Mouse (Mus musculus) bone marrow macrophage, adult 2 months (primary cell): ENCODE results near the gene Kif1b. TPM values are rescaled to one million over a fixed set of nuclear protein-coding genes. Genes with fewer than 3 reads are reported as not detected.

Experiments used
- H3K27ac ChIP-seq: 2 replicates; pipeline ENCODE4 v1.5.1; 2012; ENCODE audit warnings: low read depth, low read length; ENCODE audit not compliant: insufficient read depth
- H3K4me1 ChIP-seq: 2 replicates; pipeline ENCODE4 v1.6.1; 2012; ENCODE audit warnings: low read length; ENCODE audit not compliant: control insufficient read depth, insufficient read depth
- H3K4me3 ChIP-seq: 2 replicates; pipeline ENCODE4 v1.5.1; 2012; ENCODE audit warnings: mild to moderate bottlenecking, low read length, moderate library complexity; ENCODE audit not compliant: insufficient read depth
- CTCF ChIP-seq: IDR thresholded peaks from 2 replicates; pipeline ENCODE4 v1.5.1; 2012; ENCODE audit warnings: low read depth, mild to moderate bottlenecking, low read length, moderate library complexity
- POLR2A ChIP-seq: IDR thresholded peaks from 2 replicates; pipeline ENCODE4 v1.6.1; 2012; ENCODE audit warnings: mild to moderate bottlenecking, low read depth, low read length, borderline replicate concordance
- polyA plus RNA-seq: library from polyadenylated mRNA; stranded (reverse); fragments of >200 nt; gene quantifications from 2 replicates; pipeline ENCODE4 v1.2.4, GENCODE M21; 2012; ENCODE audit not compliant: missing spikeins, insufficient read depth, insufficient read length

Gene Kif1b
- polyA plus RNA-seq, 1 experiment = 26.4 TPM

DNA sequence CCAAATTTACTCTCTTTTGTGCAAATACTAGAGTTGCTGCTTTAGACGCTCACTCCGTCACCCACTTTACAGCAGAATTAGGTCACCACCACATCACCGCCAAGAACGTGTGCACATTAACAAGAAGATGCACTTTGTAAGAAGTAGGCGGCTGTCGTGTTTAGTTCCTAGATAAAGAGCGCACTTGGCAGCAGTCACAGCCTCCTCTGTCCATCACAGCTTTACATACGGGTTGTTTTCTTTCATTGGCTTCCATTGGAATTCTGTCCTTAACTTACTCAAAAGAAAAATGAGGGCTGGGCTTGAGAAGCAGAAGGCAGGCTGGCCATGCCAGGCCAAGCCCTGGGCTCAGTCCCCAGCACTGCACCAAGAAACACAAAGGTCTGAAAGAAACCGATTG is 11.6 kb upstream of the Kif1b start:
- TF ChIP-seq CTCF (no peak), POLR2A (no peak)
- Histone ChIP-seq H3K27ac (no peak overlapping the region), H3K4me3 (no peak overlapping the region), H3K4me1 (peaks cover 8% of the 10 kb centered on the region)

DNA sequence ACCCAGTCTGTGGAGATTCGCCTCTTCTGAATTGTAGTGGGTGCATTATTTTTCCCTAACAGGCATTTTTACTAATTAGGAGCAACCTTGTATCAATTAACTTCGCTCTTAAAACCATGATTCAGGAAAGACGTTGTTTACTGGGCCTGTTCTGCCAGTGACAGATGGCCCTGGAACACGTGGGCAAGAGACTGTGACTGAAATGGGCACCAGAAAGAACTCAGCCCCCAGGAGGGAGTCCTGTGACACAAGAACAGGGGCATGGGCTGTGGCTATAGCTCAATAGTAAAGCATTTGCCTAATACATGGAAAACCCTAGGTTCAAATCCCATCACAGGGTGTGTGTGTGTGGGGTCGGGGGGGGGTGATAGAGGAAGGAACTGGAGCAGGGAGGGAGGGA is 9.9 kb upstream of the Kif1b start:
- Histone ChIP-seq H3K4me1 (peaks cover 4% of the 10 kb centered on the region), H3K27ac (no peak overlapping the region), H3K4me3 (no peak overlapping the region)
- TF ChIP-seq POLR2A (no peak), CTCF (no peak)

DNA sequence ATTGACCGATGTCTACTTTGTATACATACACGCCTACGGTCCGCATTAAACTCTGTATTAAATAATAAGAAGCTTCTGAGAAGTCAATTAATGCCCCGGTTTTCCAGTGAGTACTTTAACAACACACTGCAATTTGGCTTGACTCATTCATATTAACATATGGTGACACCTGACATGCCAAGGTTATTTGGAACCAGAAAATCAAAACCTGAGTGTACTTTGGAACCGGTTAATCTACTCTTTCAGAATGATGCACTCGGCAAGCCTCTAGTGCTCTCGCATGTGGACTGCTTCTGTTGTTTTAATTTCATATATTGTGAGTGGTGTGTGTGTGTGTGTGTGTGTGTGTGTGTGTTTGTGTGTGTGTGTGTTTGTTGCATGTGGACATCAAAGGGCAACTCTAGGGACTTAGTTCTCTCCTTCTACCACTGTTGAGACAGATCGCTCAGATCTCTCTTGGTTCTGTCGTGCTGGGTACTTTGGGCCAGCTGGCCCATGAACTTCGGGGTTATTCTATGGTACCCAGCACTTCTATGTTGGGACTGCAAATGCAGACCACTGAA is 6.9 kb upstream of the Kif1b start:
- Histone ChIP-seq H3K4me1 (peaks cover 5% of the 10 kb centered on the region), H3K27ac (no peak overlapping the region), H3K4me3 (no peak overlapping the region)
- TF ChIP-seq CTCF (no peak), POLR2A (no peak)

DNA sequence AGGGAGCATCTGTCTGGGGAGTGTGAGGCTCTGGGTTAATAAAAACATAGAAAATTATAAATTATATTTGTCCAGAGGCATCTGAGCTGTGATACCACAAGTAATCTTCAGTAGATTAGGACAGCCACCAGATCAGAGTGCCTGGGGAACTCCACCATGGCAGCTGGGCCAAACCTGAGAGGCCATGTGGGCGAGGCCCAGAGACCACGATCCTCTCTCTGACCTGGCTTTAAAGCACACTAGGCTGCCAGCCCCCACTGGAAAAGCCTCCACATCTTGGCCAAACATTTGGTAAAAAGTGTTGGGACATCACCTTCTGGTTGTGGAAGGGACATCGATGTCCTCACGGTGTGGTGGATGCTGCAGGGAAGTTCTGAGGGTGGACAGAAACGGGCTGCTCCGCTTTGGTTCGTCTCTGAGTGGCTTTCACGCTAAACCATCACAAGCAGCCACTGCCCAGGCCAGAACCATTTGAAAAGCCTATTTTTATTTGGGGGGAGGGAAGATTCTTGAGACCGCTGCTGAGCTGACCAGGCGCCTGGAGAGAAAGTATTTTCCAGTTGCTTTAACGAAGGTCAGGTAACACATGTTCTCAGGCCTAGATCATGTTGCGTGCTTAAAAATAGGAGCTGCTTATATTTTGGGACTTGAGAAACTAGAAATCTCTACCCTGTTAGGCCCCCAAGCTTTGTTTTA is 6.2 kb upstream of the Kif1b start:
- TF ChIP-seq CTCF = no peak
- no peak for TF ChIP-seq POLR2A
- Histone ChIP-seq H3K4me3 (no peak overlapping the region), H3K4me1 (peaks cover 11% of the 10 kb centered on the region), H3K27ac (no peak overlapping the region)

DNA sequence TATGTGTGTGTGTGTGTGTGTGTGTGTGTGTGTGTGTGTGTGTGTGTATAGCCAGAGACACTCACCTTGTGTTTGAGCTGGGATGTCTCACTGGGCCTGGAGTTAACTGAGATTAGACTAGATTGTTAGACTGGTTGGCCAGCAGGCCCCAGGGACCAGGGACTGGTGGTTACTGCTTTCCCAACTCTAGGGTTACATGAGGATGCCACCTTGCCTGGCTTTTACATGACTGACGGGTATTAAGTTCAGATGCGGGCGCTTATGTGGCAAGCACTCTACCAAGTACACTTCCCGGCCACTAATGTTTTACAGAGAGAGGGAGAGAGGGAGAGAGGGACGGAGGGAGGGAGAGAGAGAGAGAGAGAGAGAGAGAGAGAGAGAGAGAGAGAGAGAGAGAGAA is 4.5 kb upstream of the Kif1b start:
- Histone ChIP-seq H3K4me1 (peaks cover 13% of the 10 kb centered on the region), H3K4me3 (no peak overlapping the region), H3K27ac (no peak overlapping the region)
- TF ChIP-seq POLR2A (no peak), CTCF (no peak)

DNA sequence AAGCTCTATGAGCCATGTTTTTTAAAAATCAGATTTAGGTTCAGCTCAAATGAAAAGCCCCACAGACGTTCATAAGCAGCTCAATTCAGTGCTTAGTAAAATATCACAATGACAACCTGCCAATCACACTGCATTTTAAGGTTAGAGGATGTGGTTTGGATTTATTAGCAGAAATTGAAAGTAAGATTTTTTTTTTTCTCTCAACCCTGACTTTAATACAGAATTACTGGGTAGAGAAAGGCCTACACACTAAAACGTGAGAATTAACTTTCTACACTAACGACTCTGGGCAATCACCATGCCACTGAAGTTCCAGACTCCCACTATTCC is 963 bp upstream of the Kif1b start:
- Histone ChIP-seq H3K27ac (no peak overlapping the region), H3K4me1 (peaks cover 24% of the 10 kb centered on the region), H3K4me3 (peak overlapping the region; percentile 67)

DNA sequence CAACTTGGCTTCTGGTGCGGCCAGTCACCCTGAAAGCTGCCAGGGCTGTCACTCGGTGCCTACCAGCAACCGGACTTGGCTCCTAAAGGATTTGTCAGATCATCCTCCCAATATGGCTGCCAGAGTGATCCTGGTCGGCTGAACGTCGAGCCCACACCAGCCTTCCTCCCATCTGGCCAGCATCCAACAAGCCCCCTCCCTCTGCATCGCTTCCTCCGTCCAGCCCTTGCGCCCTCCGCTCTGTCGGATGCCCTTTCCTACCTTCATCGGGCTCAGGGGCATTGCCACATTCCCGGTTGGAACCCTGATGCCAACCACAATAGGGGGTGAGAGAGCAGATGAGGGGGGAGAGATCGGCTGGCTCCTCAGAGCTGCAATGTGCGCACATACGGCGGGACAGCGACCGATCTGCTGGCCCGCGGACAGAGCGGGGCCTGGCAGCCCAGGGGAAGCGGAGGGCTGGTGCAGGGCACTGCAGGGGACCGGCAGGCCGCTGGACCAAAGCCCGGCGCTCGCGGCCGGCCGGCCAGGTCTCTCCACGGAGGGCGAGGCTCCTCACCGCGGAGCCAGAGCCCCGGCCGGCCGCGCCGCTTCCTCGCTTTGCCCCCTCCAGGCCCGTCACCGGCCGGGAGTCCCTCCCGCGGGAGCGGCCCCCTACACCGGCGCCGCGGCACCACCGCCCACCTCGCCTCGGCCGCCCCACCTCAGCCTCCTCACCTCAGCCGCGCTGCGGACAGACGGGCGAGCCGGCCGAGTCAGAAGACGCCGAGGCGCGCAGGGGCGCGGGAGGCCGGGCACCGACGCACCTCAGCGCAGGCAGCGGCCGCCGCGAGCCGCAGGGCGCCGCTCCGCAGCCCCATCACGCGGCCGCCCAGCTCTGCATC is 539 bp downstream of the Kif1b start:
- Histone ChIP-seq H3K4me1 (peaks cover 30% of the 10 kb centered on the region), H3K27ac (no peak overlapping the region), H3K4me3 (peak overlapping the region; percentile 98)
- no peak for TF ChIP-seq POLR2A
- TF ChIP-seq CTCF = no peak

More for the DNA sequence above, 963 bp upstream of the Kif1b start:
- no peak for TF ChIP-seq POLR2A
- no peak for TF ChIP-seq CTCF

DNA sequence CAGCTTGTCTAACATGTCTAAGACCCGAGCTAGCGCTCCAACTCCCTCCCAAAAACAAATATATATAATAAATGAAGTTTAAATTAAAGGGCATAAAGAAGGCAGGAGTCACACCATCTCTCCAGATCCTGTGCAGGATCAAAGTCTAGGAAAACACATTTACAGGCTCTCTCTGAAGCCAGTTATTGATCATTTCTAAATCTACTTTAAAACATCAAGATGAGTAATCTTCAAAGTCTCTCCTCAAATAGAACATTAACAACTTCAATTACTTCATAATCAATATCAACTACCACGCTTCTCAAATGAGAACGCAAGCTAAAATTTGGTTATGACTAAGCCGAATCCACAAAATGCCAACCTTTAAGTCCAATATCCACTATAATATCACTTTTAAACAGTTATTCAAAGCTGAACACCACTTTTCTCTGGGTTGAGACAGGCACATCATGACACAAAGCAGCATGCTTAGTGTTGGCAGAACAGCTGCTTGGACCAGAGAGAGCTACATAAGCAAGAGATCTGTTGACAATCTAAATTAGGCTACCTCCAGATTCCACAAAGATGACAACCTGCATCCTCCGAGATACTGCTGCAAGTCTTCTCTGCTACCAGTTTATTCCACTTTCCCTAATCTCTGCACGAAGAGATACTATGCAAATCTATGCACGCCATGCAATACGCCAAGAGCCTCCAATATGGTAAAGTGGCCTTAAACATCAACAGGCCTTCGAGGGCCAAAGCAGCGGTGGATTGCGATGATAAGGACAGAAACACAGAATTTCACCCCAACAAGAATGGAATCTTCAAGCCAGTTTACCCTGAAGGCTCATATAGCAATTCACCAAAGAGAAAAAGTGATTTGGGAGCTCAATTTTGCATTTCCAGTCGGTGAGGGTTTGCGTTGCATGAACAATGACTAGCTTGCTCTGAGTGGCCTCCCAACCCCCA is 1.5 kb downstream of the Kif1b start:
- TF ChIP-seq CTCF (no peak), POLR2A (no peak)
- Histone ChIP-seq H3K27ac (no peak overlapping the region), H3K4me1 (peaks cover 30% of the 10 kb centered on the region), H3K4me3 (peak overlapping the region; percentile 98)

DNA sequence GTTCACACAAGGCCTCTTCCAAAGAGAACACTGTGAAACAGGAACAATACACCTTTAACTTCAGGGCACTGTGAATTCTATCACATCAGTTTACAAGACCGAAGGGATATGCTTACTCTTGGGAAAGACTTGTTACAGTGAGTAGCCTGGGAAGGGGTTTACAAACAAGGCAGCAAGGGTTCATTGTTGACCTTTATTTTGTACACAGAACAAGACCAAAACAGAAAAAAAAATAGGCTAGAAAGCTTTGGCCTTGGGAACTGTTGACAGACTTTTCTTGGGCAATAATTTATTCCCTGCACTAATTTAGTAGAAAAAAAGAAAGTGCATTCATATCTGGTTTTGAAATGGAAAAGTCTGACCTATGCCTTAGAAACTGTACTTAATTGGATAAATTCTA is 3.0 kb downstream of the Kif1b start:
- TF ChIP-seq POLR2A (no peak), CTCF (no peak)

More for the DNA sequence above, 3.0 kb downstream of the Kif1b start:
- H3K4me3 ChIP-seq = no peak overlapping the region
- H3K4me1 ChIP-seq = peaks cover 27% of the 10 kb centered on the region
- H3K27ac ChIP-seq = no peak overlapping the region
